Comparison of ENCODE assay signal across 23 mouse cellular contexts in genomic region chr7:46162731-46163130, GRCm38 (mm10). TPM values are rescaled to one million over a fixed set of nuclear protein-coding genes. Genes with fewer than 3 reads are reported as not detected.
A peak's percentile ranks its signal among the peaks of the same experiment; 100 is the strongest.
DNase-seq lines count a peak whose midpoint lies in the region; ATAC-seq and TF ChIP-seq lines count a peak whose summit lies in the region.
"Had no signal": no experiment of that assay in that cellular context is flagged by ENCODE, and none has a peak within 500 bp of the region (broad histone marks: within the 10 kb centered on the region; RNA-seq: fewer than 3 reads in every experiment).

No protein-coding gene starts in this region.

- intact Hi-C loops in heart, postnatal 36 days (cut with DNase I): loop anchor here (5.0 kb wide), 2 partner anchors 45 to 65 kb away; no protein-coding TSS in a partner anchor

- H3K9ac ChIP-seq in forebrain, embryonic 13.5 days: no peak overlapping the region
- H3K9ac ChIP-seq in heart, embryonic 13.5 days: no peak overlapping the region
- H3K9ac ChIP-seq in hindbrain, postnatal 0 days (replicated peaks; ENCODE audit: low read length): no peak overlapping the region
- H3K9ac ChIP-seq in hindbrain, embryonic 13.5 days: no peak overlapping the region
- H3K9ac ChIP-seq: limb, embryonic 13.5 days; liver, embryonic 13.5 days; lung, embryonic 14.5 days; midbrain, embryonic 15.5 days had no signal

- ATAC-seq in forebrain, embryonic 13.5 days: no peak
- ATAC-seq in heart, embryonic 13.5 days (ENCODE audit: extremely low read depth, insufficient number of reproducible peaks, low FRiP score, low TSS enrichment): no peak
- no peak for ATAC-seq in hindbrain, postnatal 0 days
- no peak for ATAC-seq in hindbrain, embryonic 13.5 days (ENCODE audit: low FRiP score)
- ATAC-seq: CD4-positive, CD25-positive, alpha-beta regulatory T cell, adult 4 months; midbrain, embryonic 15.5 days; Patski had no signal

- no peak for DNase-seq in forebrain, embryonic 10.5 days (ENCODE audit: extremely low spot score, low spot score)
- DNase-seq in heart, postnatal 36 days: no peak
- DNase-seq in hindbrain, postnatal 0 days (ENCODE audit: low spot score): no peak
- no peak for DNase-seq in frontal cortex, postnatal 25 days (ENCODE audit: low spot score in 2 of 2)
- DNase-seq: adrenal gland, adult 8-10 months; embryo, embryonic 11 days; kidney, adult 8-10 months; kidney, postnatal 14 days; liver, embryonic 13.5 days; lung, embryonic 14.5 days; lung, postnatal 36 days; spleen, adult 18-20 months; thymus, postnatal 25 days had no signal

- H3K4me2 ChIP-seq in forebrain, embryonic 13.5 days: no peak overlapping the region
- peak overlapping the region; percentile 52 for H3K4me2 ChIP-seq in heart, embryonic 13.5 days
- no peak overlapping the region for H3K4me2 ChIP-seq in hindbrain, postnatal 0 days (ENCODE audit: low read depth, low read length)
- no peak overlapping the region for H3K4me2 ChIP-seq in hindbrain, embryonic 13.5 days
- H3K4me2 ChIP-seq: limb, embryonic 13.5 days; liver, embryonic 13.5 days; lung, embryonic 14.5 days; midbrain, embryonic 15.5 days had no signal

- 75% methylated on average over 5 of the region's 5 CpGs for WGBS in forebrain, embryonic 13.5 days
- WGBS in forebrain, embryonic 10.5 days: 91% methylated on average over 5 of the region's 5 CpGs
- 60% methylated on average over 5 of the region's 5 CpGs for WGBS in heart, embryonic 13.5 days
- WGBS in hindbrain, postnatal 0 days: 61% methylated on average over 5 of the region's 5 CpGs
- WGBS in hindbrain, embryonic 13.5 days: 82% methylated on average over 5 of the region's 5 CpGs

- H3K4me1 ChIP-seq in forebrain, embryonic 13.5 days: peaks cover 7% of the 10 kb centered on the region; the same call in 1 of the 2 replicates
- H3K4me1 ChIP-seq in forebrain, embryonic 10.5 days: peaks cover 21% of the 10 kb centered on the region
- peaks cover 23% of the 10 kb centered on the region for H3K4me1 ChIP-seq in heart, embryonic 13.5 days
- peaks cover 3% of the 10 kb centered on the region; the same call in 1 of the 2 replicates for H3K4me1 ChIP-seq in hindbrain, postnatal 0 days (ENCODE audit: insufficient read depth, low read length)
- H3K4me1 ChIP-seq in hindbrain, embryonic 13.5 days (replicated peaks): peaks cover 28% of the 10 kb centered on the region
- H3K4me1 ChIP-seq: limb, embryonic 13.5 days; liver, embryonic 13.5 days had no signal

- no peaks in the 10 kb centered on the region for H3K36me3 ChIP-seq in forebrain, embryonic 13.5 days (ENCODE audit: poor library complexity, severe bottlenecking)
- no peaks in the 10 kb centered on the region for H3K36me3 ChIP-seq in forebrain, embryonic 10.5 days (replicated peaks)
- no peaks in the 10 kb centered on the region for H3K36me3 ChIP-seq in heart, embryonic 13.5 days
- no peaks in the 10 kb centered on the region; the same call in 1 of the 2 replicates for H3K36me3 ChIP-seq in hindbrain, postnatal 0 days (ENCODE audit: insufficient read depth, low read length)
- no peaks in the 10 kb centered on the region for H3K36me3 ChIP-seq in hindbrain, embryonic 13.5 days
- H3K36me3 ChIP-seq: limb, embryonic 13.5 days; liver, embryonic 13.5 days; midbrain, embryonic 15.5 days had no signal

- H3K27me3 ChIP-seq in forebrain, embryonic 13.5 days: no peaks in the 10 kb centered on the region
- no peaks in the 10 kb centered on the region for H3K27me3 ChIP-seq in forebrain, embryonic 10.5 days (ENCODE audit: poor library complexity, severe bottlenecking)
- no peaks in the 10 kb centered on the region for H3K27me3 ChIP-seq in heart, embryonic 13.5 days (replicated peaks)
- H3K27me3 ChIP-seq in hindbrain, postnatal 0 days (ENCODE audit: insufficient read depth, low read length): no peaks in the 10 kb centered on the region
- no peaks in the 10 kb centered on the region for H3K27me3 ChIP-seq in hindbrain, embryonic 13.5 days
- H3K27me3 ChIP-seq: liver, embryonic 13.5 days; midbrain, embryonic 15.5 days had no signal

- no peaks in the 10 kb centered on the region for H3K9me3 ChIP-seq in forebrain, embryonic 13.5 days (replicated peaks)
- no peaks in the 10 kb centered on the region for H3K9me3 ChIP-seq in forebrain, embryonic 10.5 days
- H3K9me3 ChIP-seq in heart, embryonic 13.5 days: no peaks in the 10 kb centered on the region
- H3K9me3 ChIP-seq in hindbrain, postnatal 0 days (ENCODE audit: low read length): no peaks in the 10 kb centered on the region
- no peaks in the 10 kb centered on the region for H3K9me3 ChIP-seq in hindbrain, embryonic 13.5 days
- H3K9me3 ChIP-seq: limb, embryonic 13.5 days; liver, embryonic 13.5 days; midbrain, embryonic 15.5 days had no signal

- no peak overlapping the region for H3K4me3 ChIP-seq in forebrain, embryonic 13.5 days
- H3K4me3 ChIP-seq in forebrain, embryonic 10.5 days: no peak overlapping the region
- no peak overlapping the region for H3K4me3 ChIP-seq in heart, embryonic 13.5 days
- H3K4me3 ChIP-seq in hindbrain, postnatal 0 days (ENCODE audit: low read length): no peak overlapping the region
- no peak overlapping the region for H3K4me3 ChIP-seq in hindbrain, embryonic 13.5 days
- H3K4me3 ChIP-seq: limb, embryonic 13.5 days; liver, embryonic 13.5 days; midbrain, embryonic 15.5 days; myocyte had no signal

- no peak for TF ChIP-seq CTCF in hindbrain, postnatal 0 days (IDR thresholded peaks at IDR 0.05; ENCODE audit: low read depth)

- H3K27ac ChIP-seq in forebrain, embryonic 13.5 days: peak overlapping the region; percentile 37
- H3K27ac ChIP-seq in forebrain, embryonic 10.5 days: no peak overlapping the region
- H3K27ac ChIP-seq in heart, embryonic 13.5 days (replicated peaks): peak overlapping the region; percentile 83
- peak overlapping the region; percentile 68 for H3K27ac ChIP-seq in hindbrain, postnatal 0 days
- H3K27ac ChIP-seq in hindbrain, embryonic 13.5 days: no peak overlapping the region
- H3K27ac ChIP-seq: limb, embryonic 13.5 days; liver, embryonic 13.5 days; midbrain, embryonic 15.5 days had no signal

RNA-seq across cellular contexts. Expression of gene Abcc8, which starts 17.1 kb away (rescaled TPM):
- polyA plus RNA-seq in forebrain, embryonic 13.5 days (2015; fragmentation: Nextera tagmentation; extraction: Ambion mirVana): 6.9 and 10.2 TPM in 2 replicates
- polyA plus RNA-seq in forebrain, embryonic 10.5 days (2016; fragmentation: Nextera tagmentation; extraction: Ambion mirVana): 1.5 TPM in 2 replicates
- 8.7 and 9.7 TPM in 2 replicates for polyA plus RNA-seq in heart, embryonic 13.5 days (2015; fragmentation: Nextera tagmentation; extraction: Ambion mirVana)
- 10 to 100 TPM; 47.4 to 53.7 TPM for total RNA-seq in heart, postnatal 36 days (2021)
- total RNA-seq in hindbrain, postnatal 0 days (2014; rRNA removed): 21.7 and 29.8 TPM in 2 replicates
- 10.1 and 11.2 TPM in 2 replicates for polyA plus RNA-seq in hindbrain, postnatal 0 days (2015; fragmentation: Nextera tagmentation; extraction: Ambion mirVana)
- 6.2 and 7.1 TPM in 2 replicates for polyA plus RNA-seq in hindbrain, embryonic 13.5 days (2015; fragmentation: Nextera tagmentation; extraction: Ambion mirVana)
- total RNA-seq: granulocyte monocyte progenitor cell, adult 5-6 weeks; megakaryocyte-erythroid progenitor cell, adult 5-6 weeks had no signal
- polyA plus RNA-seq: CD4-positive, CD25-positive, alpha-beta regulatory T cell, adult 4 months; Patski had no signal

Comparison
In these comparisons a context has a peak if more than half of its experiments do, and no peak if none do; other contexts are left out.
1. H3K27ac ChIP-seq: peak in forebrain, embryonic 13.5 days (single experiment), heart, embryonic 13.5 days (single experiment) and hindbrain, postnatal 0 days (single experiment); none in forebrain, embryonic 10.5 days (single experiment) and hindbrain, embryonic 13.5 days (single experiment).